Mouse (Mus musculus): ENCODE results near the gene Fam53b.

DNA sequence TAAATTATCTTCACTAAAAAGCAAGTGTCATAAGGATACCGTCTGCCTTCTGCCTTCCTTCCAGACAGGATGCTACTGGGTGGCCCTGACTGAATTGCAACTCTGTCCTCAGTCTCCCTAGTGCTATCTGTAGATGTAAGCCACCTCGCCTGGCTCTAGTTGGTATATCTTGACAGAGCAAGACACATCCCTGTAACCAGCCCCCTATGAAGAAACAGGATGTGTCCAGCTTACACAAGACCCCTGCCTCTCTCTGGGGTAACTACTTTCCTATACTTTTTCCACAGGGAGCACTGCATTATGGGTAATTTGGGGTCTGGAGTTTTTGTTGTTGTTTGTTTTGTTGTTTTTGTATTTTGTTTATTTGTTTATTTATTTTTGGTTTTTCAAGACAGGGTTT, 137.8 kb downstream of the Fam53b start:
- TF ChIP-seq GATA1 (IDR thresholded peaks at IDR 0.05; ENCODE audit: borderline replicate concordance, low read length), result no peak
- no peak for TF ChIP-seq FLI1 (IDR thresholded peaks at IDR 0.05; ENCODE audit: low read length)

Data from megakaryocyte, embryonic 14.5 days (primary cell).